Mouse (Mus musculus): Measurements from ENCODE around the gene Ppp1ca.

Ppp1ca gene

GRCm38 (mm10) chr19:4240247-4240668, 48.4 kb downstream of the Ppp1ca start:
- no peak for DNase-seq (ENCODE audit: low read depth)

GRCm38 (mm10) chr19:4242416-4242815, 50.6 kb downstream of the Ppp1ca start:
- peak; percentile 46 for DNase-seq (ENCODE audit: low read depth)

DNA sequence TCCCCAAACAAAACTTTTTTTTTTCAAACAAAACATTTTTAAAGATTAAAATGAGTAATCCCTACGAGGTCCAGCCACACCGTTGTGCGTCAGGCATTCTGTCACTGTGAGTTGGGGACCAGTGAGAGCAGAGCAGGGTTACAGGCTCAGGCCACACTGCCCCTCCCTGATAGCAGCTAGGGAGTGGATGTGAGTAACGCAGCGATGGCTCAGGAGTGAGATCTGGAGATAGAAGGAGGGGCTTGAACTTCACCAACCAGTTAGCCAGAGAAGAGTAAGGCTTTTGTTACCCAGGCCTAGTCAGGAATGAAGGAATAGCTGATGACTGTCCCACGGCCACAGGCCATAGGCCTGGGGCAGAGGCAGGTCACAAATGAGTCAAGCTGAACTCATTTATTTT, 52.9 kb downstream of the Ppp1ca start:
- DNase-seq (ENCODE audit: low read depth): no peak
